Comparison of ENCODE assay signal across 8 mouse cellular contexts in genomic region chr1:89580999-89581765, GRCm38 (mm10).
DNase-seq lines count a peak whose midpoint lies in the region; ATAC-seq and TF ChIP-seq lines count a peak whose summit lies in the region.

No protein-coding gene starts in this region.

- peak overlapping the region; percentile 84 for H3K27ac ChIP-seq in embryonic facial prominence, embryonic 10.5 days (replicated peaks)
- H3K27ac ChIP-seq in heart, embryonic 11.5 days (ENCODE audit: low read depth, low read length), result no peak overlapping the region
- 0 out of 2 replicates have a peak overlapping the region, but pooled peaks have one; percentile 69 for H3K27ac ChIP-seq in kidney, embryonic 14.5 days (ENCODE audit: low read depth, low read length)
- no peak overlapping the region for H3K27ac ChIP-seq in lung, embryonic 15.5 days

- peak overlapping the region; percentile 100 for H3K4me2 ChIP-seq in heart, embryonic 11.5 days
- H3K4me2 ChIP-seq in kidney, embryonic 14.5 days (replicated peaks; ENCODE audit: low read depth, low read length), result peak overlapping the region; percentile 100
- peak overlapping the region; percentile 99 for H3K4me2 ChIP-seq in lung, embryonic 15.5 days

- peak overlapping the region; percentile 67 for H3K9ac ChIP-seq in heart, embryonic 11.5 days (ENCODE audit: low read depth, low read length)
- peak overlapping the region; percentile 61 for H3K9ac ChIP-seq in kidney, embryonic 14.5 days (ENCODE audit: low read depth, low read length)
- peak overlapping the region; percentile 53 for H3K9ac ChIP-seq in lung, embryonic 15.5 days

- H3K4me1 ChIP-seq in E14TG2a.4 (replicated peaks; ENCODE audit: low read depth, low read length), result peaks cover 39% of the 10 kb centered on the region
- peaks cover 66% of the 10 kb centered on the region for H3K4me1 ChIP-seq in embryonic facial prominence, embryonic 10.5 days
- H3K4me1 ChIP-seq in heart, embryonic 11.5 days (ENCODE audit: control insufficient read depth, insufficient read depth, low read length), result peaks cover 21% of the 10 kb centered on the region
- H3K4me1 ChIP-seq in kidney, embryonic 14.5 days (ENCODE audit: control insufficient read depth, insufficient read depth, low read length), result peaks cover 26% of the 10 kb centered on the region
- H3K4me1 ChIP-seq in lung, embryonic 15.5 days, result peaks cover 29% of the 10 kb centered on the region

- WGBS in embryonic facial prominence, embryonic 10.5 days, result under 1% methylated on average over 95 of the region's 95 CpGs
- under 1% methylated on average over 95 of the region's 95 CpGs for WGBS in heart, embryonic 11.5 days (ENCODE audit: insufficient replicate concordance)
- under 1% methylated on average over 86 of the region's 95 CpGs for WGBS in kidney, embryonic 14.5 days
- whole genome bisulfite sequencing in lung, embryonic 15.5 days, result under 1% methylated on average over 95 of the region's 95 CpGs

- H3K4me3 ChIP-seq in E14TG2a.4 (replicated peaks; ENCODE audit: low read length), result peak overlapping the region; percentile 86
- H3K4me3 ChIP-seq in embryonic facial prominence, embryonic 10.5 days, result peak overlapping the region; percentile 84
- peak overlapping the region; percentile 70 for H3K4me3 ChIP-seq in heart, embryonic 11.5 days (ENCODE audit: low read depth, low read length)
- H3K4me3 ChIP-seq in kidney, embryonic 14.5 days (ENCODE audit: low read length), result peak overlapping the region; percentile 70
- H3K4me3 ChIP-seq in lung, embryonic 15.5 days, result peak overlapping the region; percentile 61

- no peak for TF ChIP-seq CTCF in E14TG2a.4 (conservative IDR thresholded peaks at IDR 0.05; ENCODE audit: low read length)

- peak; percentile 31; the same call in 1 of the 2 replicates for ATAC-seq in heart, embryonic 11.5 days (replicated peaks; ENCODE audit: insufficient number of reproducible peaks, low FRiP score, low TSS enrichment)
- ATAC-seq in kidney, embryonic 14.5 days (ENCODE audit: low FRiP score, low TSS enrichment), result peak; percentile 54
- ATAC-seq in lung, embryonic 15.5 days (ENCODE audit: borderline replicate concordance, extremely low read depth, low FRiP score, low TSS enrichment), result peak; percentile 37; the same call in 1 of the 2 replicates
- ATAC-seq in megakaryocyte-erythroid progenitor cell, adult 5-6 weeks (replicated peaks; ENCODE audit: low FRiP score, low TSS enrichment, poor library complexity, severe bottlenecking), result no peak

- peaks cover 10% of the 10 kb centered on the region; the same call in 1 of the 2 replicates for H3K9me3 ChIP-seq in E14TG2a.4 (ENCODE audit: low read length)
- no peaks in the 10 kb centered on the region for H3K9me3 ChIP-seq in embryonic facial prominence, embryonic 10.5 days
- no peaks in the 10 kb centered on the region for H3K9me3 ChIP-seq in heart, embryonic 11.5 days (replicated peaks; ENCODE audit: control insufficient read depth, low read length)
- H3K9me3 ChIP-seq in kidney, embryonic 14.5 days (ENCODE audit: control insufficient read depth, low read length), result no peaks in the 10 kb centered on the region
- H3K9me3 ChIP-seq in lung, embryonic 15.5 days, result no peaks in the 10 kb centered on the region

- H3K27me3 ChIP-seq in E14TG2a.4 (ENCODE audit: insufficient read depth, low read length), result peaks cover 20% of the 10 kb centered on the region
- peaks cover 29% of the 10 kb centered on the region for H3K27me3 ChIP-seq in embryonic facial prominence, embryonic 10.5 days (replicated peaks; ENCODE audit: low read depth, poor library complexity, severe bottlenecking)
- peaks cover 19% of the 10 kb centered on the region for H3K27me3 ChIP-seq in heart, embryonic 11.5 days (ENCODE audit: control insufficient read depth, insufficient read depth, low read length)
- peaks cover 9% of the 10 kb centered on the region; the same call in 1 of the 2 replicates for H3K27me3 ChIP-seq in kidney, embryonic 14.5 days (ENCODE audit: control insufficient read depth, insufficient read depth, low read length)
- peaks cover 21% of the 10 kb centered on the region for H3K27me3 ChIP-seq in lung, embryonic 15.5 days

- peak; percentile 83 for DNase-seq in adrenal gland, adult 2 months
- peak; percentile 80 for DNase-seq in embryonic facial prominence, embryonic 10.5 days (ENCODE audit: low spot score)
- peak; percentile 69 for DNase-seq in ovary, postnatal 36 days (ENCODE audit: low spot score)

- no peaks in the 10 kb centered on the region for H3K36me3 ChIP-seq in E14TG2a.4 (ENCODE audit: insufficient read depth, low read length)
- no peaks in the 10 kb centered on the region for H3K36me3 ChIP-seq in embryonic facial prominence, embryonic 10.5 days (replicated peaks)
- no peaks in the 10 kb centered on the region for H3K36me3 ChIP-seq in heart, embryonic 11.5 days (ENCODE audit: control insufficient read depth, insufficient read depth, low read length)
- H3K36me3 ChIP-seq in kidney, embryonic 14.5 days (ENCODE audit: control insufficient read depth, insufficient read depth, low read length), result no peaks in the 10 kb centered on the region; the same call in 1 of the 2 replicates
- no peaks in the 10 kb centered on the region for H3K36me3 ChIP-seq in lung, embryonic 15.5 days

Comparison
In these comparisons a context has a peak if more than half of its experiments do, and no peak if none do; other contexts are left out.
1. H3K27ac ChIP-seq: peak in embryonic facial prominence, embryonic 10.5 days (single experiment) and kidney, embryonic 14.5 days (single experiment); none in heart, embryonic 11.5 days (single experiment) and lung, embryonic 15.5 days (single experiment).
2. Peak in every context shown above with its lines, with median percentiles within 50 percentile points of each other: H3K4me3 ChIP-seq, DNase-seq, H3K4me2 ChIP-seq and H3K9ac ChIP-seq.